Mouse (Mus musculus): ENCODE data around the gene Sec14l1. TPM values are rescaled to one million over a fixed set of nuclear protein-coding genes. Genes with fewer than 3 reads are reported as not detected.

Gene Sec14l1
- polyA plus RNA-seq, 1 experiment = 49.2 TPM

DNA sequence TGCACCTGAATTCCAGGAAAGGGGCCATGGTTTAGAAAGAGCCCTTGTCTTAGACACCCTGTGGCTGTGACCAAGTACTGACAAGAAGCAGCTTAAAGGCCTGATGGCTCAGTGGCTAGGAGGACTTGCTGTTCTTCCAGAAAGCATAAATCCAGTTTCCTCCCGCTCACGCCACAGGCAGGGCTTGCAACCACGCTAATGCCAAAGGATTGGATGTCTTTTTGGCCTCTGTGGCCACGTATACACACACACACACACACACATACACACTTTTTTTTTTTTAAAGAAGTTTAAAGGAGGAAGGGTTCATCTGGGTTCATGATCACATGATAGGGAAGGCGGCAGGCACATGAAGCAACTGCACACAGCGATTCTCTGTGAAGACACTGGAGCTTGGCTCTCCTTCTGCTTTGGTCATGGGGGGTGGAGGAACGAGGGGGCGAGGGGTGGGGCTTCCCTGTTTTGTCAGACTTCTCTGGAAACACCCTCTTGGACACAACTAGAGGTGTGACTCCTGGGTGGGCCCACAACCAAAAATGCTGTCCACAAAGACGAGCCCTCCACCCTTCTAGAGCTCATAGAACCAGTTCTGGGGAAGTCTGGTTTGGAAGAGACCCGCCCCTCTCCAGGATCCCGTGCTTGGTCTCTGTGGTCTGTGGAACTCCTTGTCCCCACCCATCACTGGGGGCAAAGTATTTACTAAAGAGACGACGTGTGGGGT lies 26.5 kb upstream of the Sec14l1 start:
- no peak for TF ChIP-seq POLR2A (IDR thresholded peaks at IDR 0.05; ENCODE audit: low read depth, low read length)
- no peak for TF ChIP-seq CTCF (IDR thresholded peaks at IDR 0.05; ENCODE audit: extremely low read depth, insufficient read length, insufficient replicate concordance, low read depth, low read length)
- no peaks in the 10 kb centered on the region for H3K36me3 ChIP-seq (ENCODE audit: control insufficient read depth, insufficient read depth, low read length)
- peak overlapping the region; percentile 91 for H3K27ac ChIP-seq (ENCODE audit: insufficient read depth, low read depth, low read length)
- WGBS = 66% methylated on average over 13 of the region's 13 CpGs
- H3K27me3 ChIP-seq (ENCODE audit: control insufficient read depth, insufficient read depth, low read length) = no peaks in the 10 kb centered on the region
- no peak overlapping the region for H3K4me3 ChIP-seq (ENCODE audit: low read depth, low read length)
- H3K4me1 ChIP-seq (ENCODE audit: control insufficient read depth, insufficient read depth, insufficient read length, low read length) = peaks cover 30% of the 10 kb centered on the region

GRCm38 (mm10) chr11:117089673-117090419 lies 25.1 kb upstream of the Sec14l1 start:
- TF ChIP-seq CTCF (IDR thresholded peaks at IDR 0.05; ENCODE audit: extremely low read depth, insufficient read length, insufficient replicate concordance, low read depth, low read length) (no peak), POLR2A (IDR thresholded peaks at IDR 0.05; ENCODE audit: low read depth, low read length) (no peak)
- 29% methylated on average over 9 of the region's 9 CpGs for WGBS
- Histone ChIP-seq H3K4me1 (ENCODE audit: control insufficient read depth, insufficient read depth, insufficient read length, low read length) (peaks cover 30% of the 10 kb centered on the region), H3K27me3 (ENCODE audit: control insufficient read depth, insufficient read depth, low read length) (no peaks in the 10 kb centered on the region), H3K27ac (ENCODE audit: insufficient read depth, low read depth, low read length) (peak overlapping the region; percentile 91), H3K36me3 (ENCODE audit: control insufficient read depth, insufficient read depth, low read length) (no peaks in the 10 kb centered on the region), H3K4me3 (ENCODE audit: low read depth, low read length) (no peak overlapping the region)

GRCm38 (mm10) chr11:117091406-117091805 lies 23.6 kb upstream of the Sec14l1 start:
- WGBS = 74% methylated on average over 4 of the region's 4 CpGs

GRCm38 (mm10) chr11:117091845-117092244 lies 23.1 kb upstream of the Sec14l1 start:
- Histone ChIP-seq H3K4me1 (ENCODE audit: control insufficient read depth, insufficient read depth, insufficient read length, low read length) (peaks cover 29% of the 10 kb centered on the region), H3K4me3 (ENCODE audit: low read depth, low read length) (peak overlapping the region; percentile 13), H3K27me3 (ENCODE audit: control insufficient read depth, insufficient read depth, low read length) (no peaks in the 10 kb centered on the region), H3K27ac (ENCODE audit: insufficient read depth, low read depth, low read length) (peak overlapping the region; percentile 25), H3K36me3 (ENCODE audit: control insufficient read depth, insufficient read depth, low read length) (no peaks in the 10 kb centered on the region)
- WGBS = 53% methylated on average over 22 of the region's 22 CpGs
- TF ChIP-seq CTCF (IDR thresholded peaks at IDR 0.05; ENCODE audit: extremely low read depth, insufficient read length, insufficient replicate concordance, low read depth, low read length) (no peak), POLR2A (IDR thresholded peaks at IDR 0.05; ENCODE audit: low read depth, low read length) (no peak)

More at GRCm38 (mm10) chr11:117091406-117091805, 23.6 kb upstream of the Sec14l1 start:
- Histone ChIP-seq H3K4me3 (ENCODE audit: low read depth, low read length) (no peak overlapping the region), H3K4me1 (ENCODE audit: control insufficient read depth, insufficient read depth, insufficient read length, low read length) (peaks cover 30% of the 10 kb centered on the region), H3K36me3 (ENCODE audit: control insufficient read depth, insufficient read depth, low read length) (no peaks in the 10 kb centered on the region), H3K27ac (ENCODE audit: insufficient read depth, low read depth, low read length) (no peak overlapping the region), H3K27me3 (ENCODE audit: control insufficient read depth, insufficient read depth, low read length) (no peaks in the 10 kb centered on the region)
- TF ChIP-seq CTCF (IDR thresholded peaks at IDR 0.05; ENCODE audit: extremely low read depth, insufficient read length, insufficient replicate concordance, low read depth, low read length) = no peak
- TF ChIP-seq POLR2A (IDR thresholded peaks at IDR 0.05; ENCODE audit: low read depth, low read length) = no peak

DNA sequence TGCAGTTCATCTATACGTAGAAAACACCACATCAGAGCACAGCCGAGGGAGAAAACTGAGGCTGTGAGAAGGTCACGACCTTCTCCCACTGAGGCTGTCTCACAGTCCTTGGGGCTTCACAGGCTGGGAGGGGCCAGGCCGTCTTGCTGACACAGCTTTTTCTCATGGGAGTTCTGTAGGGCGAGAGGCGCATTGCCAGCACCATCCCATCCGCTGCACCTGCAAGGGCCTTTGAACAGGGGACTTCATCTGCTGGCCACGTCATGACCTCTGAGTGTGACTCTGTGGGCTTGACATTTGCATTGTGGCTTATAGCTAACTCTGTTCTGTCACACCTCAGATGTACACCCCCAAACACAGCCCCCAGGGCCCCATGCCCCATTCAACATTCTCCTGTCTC lies 22.3 kb upstream of the Sec14l1 start:
- 66% methylated on average over 8 of the region's 8 CpGs for WGBS
- Histone ChIP-seq H3K4me1 (ENCODE audit: control insufficient read depth, insufficient read depth, insufficient read length, low read length) (peaks cover 24% of the 10 kb centered on the region), H3K27ac (ENCODE audit: insufficient read depth, low read depth, low read length) (no peak overlapping the region), H3K36me3 (ENCODE audit: control insufficient read depth, insufficient read depth, low read length) (no peaks in the 10 kb centered on the region), H3K4me3 (ENCODE audit: low read depth, low read length) (no peak overlapping the region), H3K27me3 (ENCODE audit: control insufficient read depth, insufficient read depth, low read length) (no peaks in the 10 kb centered on the region)
- TF ChIP-seq CTCF (IDR thresholded peaks at IDR 0.05; ENCODE audit: extremely low read depth, insufficient read length, insufficient replicate concordance, low read depth, low read length) (no peak), POLR2A (IDR thresholded peaks at IDR 0.05; ENCODE audit: low read depth, low read length) (no peak)

DNA sequence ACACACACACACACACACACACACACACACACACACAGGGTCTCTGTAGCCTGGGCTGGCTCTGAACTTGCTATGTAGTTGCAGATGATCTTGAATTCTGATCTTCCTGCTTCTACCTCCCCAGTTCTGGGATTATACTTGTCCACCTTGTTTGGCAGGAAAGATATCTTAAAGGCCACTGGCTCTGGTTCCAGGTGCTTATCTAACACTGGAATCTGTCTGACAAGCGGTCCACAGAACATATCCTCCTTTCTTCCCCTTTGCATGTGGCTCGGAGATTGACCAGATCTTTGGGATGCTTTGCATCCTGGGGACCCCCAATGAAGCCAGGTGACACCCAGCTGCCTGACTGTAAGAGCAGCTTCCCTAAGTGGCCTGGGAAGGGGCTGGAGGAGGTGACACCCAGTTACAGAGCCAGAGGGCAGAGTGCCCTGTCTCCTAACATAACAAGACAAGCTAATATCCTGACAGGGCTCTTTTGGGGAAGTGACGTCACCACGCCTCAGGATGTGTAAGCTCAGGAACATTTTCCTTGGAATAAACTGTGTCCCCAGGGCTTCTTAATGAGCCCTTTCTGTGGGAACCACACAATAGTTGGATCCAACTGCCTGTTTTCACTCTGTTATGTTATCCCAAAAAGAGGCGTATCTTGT lies 20.9 kb upstream of the Sec14l1 start:
- WGBS = 63% methylated on average over 5 of the region's 5 CpGs
- TF ChIP-seq CTCF (IDR thresholded peaks at IDR 0.05; ENCODE audit: extremely low read depth, insufficient read length, insufficient replicate concordance, low read depth, low read length) = no peak
- TF ChIP-seq POLR2A (IDR thresholded peaks at IDR 0.05; ENCODE audit: low read depth, low read length) = no peak
- H3K27me3 ChIP-seq (ENCODE audit: control insufficient read depth, insufficient read depth, low read length) = no peaks in the 10 kb centered on the region
- H3K4me3 ChIP-seq (ENCODE audit: low read depth, low read length) = no peak overlapping the region
- H3K36me3 ChIP-seq (ENCODE audit: control insufficient read depth, insufficient read depth, low read length) = no peaks in the 10 kb centered on the region
- peak overlapping the region; percentile 15; the same call in 1 of the 2 replicates for H3K27ac ChIP-seq (ENCODE audit: insufficient read depth, low read depth, low read length)
- H3K4me1 ChIP-seq (ENCODE audit: control insufficient read depth, insufficient read depth, insufficient read length, low read length) = peaks cover 19% of the 10 kb centered on the region

DNA sequence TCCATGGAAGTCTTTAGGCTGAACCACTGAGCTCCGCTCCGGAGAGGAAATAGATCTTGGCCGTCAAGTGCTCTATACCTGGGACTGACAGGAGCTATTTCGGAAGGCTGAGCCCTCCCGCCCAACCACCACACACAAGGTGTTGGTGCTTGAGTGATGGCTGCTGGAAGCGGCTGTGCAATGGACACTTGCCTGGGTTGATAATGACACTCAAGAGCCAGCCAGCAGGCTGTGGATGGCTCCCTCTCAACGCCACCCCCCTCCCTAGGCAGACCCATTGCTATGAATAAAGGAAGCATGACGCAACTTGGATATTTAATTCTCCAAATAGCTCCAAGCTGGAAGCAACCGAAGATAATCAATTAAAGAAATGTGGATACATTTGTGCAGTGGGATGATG lies 20.3 kb upstream of the Sec14l1 start:
- TF ChIP-seq POLR2A (IDR thresholded peaks at IDR 0.05; ENCODE audit: low read depth, low read length) (no peak), CTCF (IDR thresholded peaks at IDR 0.05; ENCODE audit: extremely low read depth, insufficient read length, insufficient replicate concordance, low read depth, low read length) (no peak)
- H3K27ac ChIP-seq (ENCODE audit: insufficient read depth, low read depth, low read length) = no peak overlapping the region
- no peaks in the 10 kb centered on the region for H3K27me3 ChIP-seq (ENCODE audit: control insufficient read depth, insufficient read depth, low read length)
- H3K36me3 ChIP-seq (ENCODE audit: control insufficient read depth, insufficient read depth, low read length) = no peaks in the 10 kb centered on the region
- no peak overlapping the region for H3K4me3 ChIP-seq (ENCODE audit: low read depth, low read length)
- WGBS = 88% methylated on average over 9 of the region's 9 CpGs
- peaks cover 14% of the 10 kb centered on the region; the same call in 1 of the 2 replicates for H3K4me1 ChIP-seq (ENCODE audit: control insufficient read depth, insufficient read depth, insufficient read length, low read length)
